Mouse (Mus musculus) B cell, adult 2 months (primary cell): ENCODE results near the gene Dad1.

Experiments
- DNase-seq, 2 experiments: peaks; one replicate each; pipeline ENCODE4 v3.0.0; 2022

Dad1 gene

DNA sequence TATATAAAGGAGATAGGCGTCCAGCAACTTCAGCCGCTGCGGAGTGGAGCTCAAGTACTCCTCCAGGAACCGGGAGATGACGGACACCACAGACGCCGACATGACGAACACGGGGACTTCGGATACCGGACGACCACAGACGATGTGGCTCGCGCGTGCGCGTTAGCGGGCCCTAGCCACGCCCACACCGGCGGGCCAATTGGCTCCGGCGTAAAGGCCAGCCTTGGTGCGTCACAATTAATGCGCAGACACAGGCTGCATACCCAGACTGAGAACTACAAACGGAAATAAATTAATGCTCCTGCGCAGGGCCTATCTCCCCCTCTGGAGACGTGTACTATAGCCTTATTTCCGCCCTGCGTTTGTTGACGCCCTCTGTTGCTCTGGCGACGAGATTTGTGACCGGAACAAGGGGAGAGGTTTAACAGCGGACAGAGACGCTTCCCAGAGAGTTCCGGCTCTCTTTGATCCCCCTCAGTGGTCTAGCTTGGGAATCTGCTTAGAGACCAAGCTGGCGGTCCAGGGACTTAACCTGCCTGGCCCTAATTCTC, at the start of gene Dad1, which contains the start of gene Abhd4:
Dad1 (minus strand) TSS at position 364 of the 551 bp plus-strand sequence.
Abhd4 (plus strand) TSS at position 448 of the 551 bp plus-strand sequence.
- DNase-seq: peak; percentile 99

DNA sequence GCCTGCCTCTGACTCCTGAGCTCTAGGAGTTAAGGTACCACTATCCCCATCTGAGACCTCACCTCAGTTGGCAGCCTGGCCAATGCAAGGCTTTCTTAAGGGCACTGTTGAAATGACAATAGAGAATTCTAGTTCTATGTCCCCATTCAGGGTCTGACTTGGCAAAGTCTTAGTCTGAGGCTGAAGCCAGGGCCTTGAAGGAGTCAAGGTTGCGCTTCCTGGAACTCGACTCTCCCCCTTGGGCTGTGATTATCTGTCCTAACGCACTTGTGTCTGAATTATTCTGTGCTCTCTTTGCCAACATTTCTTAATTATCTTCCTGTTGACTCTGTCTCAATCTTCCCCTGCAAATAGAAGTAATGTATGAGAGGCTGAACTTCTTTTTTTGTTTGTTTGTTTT, 46.8 kb upstream of the Dad1 start:
- DNase-seq: no peak

DNA sequence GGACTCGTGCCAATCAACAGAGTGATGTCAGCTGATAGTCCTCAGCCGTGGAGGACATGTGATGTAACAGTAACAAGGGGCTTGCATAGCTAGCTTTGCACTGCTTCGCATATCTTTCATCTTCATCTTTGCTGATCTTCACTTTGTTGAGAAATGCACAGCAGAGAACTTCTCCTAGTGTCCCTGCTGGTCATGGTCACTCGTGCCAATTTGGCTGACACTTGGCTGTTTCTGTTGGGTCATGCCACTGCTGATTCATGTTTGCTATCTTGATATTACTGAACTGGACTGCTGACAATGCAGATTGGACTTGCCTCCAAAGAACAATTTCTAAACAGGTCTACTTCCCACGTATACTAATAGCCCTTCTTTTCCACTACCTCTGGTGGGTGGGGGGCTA, 46.2 kb upstream of the Dad1 start:
- no peak for DNase-seq

DNA sequence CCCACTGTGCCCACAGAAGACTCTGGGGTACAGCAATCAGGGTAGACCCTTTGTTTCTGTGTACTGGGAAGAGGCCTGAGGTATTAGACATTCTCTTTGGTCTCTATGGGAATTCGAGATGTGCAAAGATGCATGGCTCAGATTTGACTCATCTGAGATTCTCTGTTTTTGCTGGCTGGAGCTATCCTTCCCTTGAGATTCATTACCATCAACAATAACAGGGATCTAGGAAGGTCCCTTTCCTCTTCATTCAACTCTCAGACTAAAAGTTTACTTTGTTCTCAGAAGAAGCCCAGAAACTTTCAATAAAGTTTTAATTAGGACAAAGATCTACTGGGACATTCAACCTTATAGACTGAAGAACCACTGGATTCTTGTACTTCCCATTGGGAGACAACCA, 30.9 kb upstream of the Dad1 start, which contains the start of gene Olfr49:
Olfr49 (minus strand) TSS at position 101 of the 400 bp plus-strand sequence.
- DNase-seq: no peak

DNA sequence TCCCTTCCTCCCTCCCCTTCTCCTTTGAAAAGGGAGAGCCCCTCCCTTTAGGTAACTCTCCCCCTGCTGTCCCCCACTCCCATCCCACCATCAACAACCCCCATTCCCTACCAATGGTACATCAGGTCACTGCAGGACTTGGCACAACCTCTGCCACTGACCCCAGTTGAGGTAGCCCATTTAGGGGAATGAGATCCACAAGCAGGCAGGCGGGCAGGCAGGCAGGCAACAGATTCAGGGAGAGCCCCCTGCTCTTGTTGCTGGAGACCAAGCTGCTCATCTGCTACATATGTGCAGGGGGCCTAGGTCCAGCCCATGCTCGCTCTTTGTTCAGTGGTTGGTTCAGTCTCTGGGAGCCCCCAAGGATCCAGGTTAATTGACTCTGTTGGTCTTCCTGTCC, 22.5 kb upstream of the Dad1 start:
- DNase-seq: no peak

DNA sequence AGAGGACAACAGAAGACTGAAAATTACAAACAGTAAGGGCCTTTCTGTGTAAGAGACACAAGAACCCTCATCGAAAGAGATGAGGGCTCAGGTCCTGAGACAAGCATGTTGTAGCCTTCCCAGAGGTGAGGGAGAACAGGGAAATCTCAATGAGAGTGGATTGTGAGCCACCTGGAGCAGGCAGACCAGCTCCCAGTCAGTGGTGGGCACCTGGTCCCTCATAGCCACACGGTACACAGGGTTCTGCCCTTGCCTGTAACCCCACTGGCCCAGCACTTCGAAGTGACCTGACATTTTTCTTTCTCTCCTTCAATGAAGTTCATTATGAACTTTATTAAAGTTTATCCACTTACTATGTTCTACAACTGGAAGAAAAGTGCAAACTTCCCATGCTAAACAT, 18.8 kb upstream of the Dad1 start:
- DNase-seq: no peak

DNA sequence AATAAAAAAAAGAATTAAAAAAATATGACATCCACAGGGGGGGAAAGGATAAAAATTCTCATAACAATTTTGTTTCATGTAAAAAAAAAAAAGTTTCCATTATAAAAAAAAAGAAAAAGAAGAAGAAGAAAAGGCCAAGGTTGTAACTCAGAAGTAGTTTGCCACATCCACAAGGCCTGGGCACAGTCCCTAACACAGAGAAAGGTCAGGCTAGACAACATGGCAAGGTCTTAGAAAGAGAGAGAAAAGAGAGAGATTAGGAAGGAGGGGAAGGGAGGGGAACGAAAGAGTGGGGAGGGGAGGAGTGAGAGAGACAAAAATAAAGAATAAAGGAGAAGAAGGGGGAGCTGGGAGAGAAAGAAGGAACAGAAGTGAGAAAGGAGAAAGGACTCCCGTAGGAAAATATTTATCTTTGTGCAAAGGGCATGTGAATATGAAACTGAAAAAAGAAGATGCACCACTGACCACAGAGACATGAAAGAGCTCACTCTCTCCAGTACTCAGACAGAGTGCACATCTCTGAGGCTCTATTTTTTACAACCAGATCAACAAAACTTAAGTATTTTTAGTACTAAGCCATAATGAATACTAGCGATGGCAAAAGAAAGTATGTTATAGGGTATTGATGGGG, 18.2 kb upstream of the Dad1 start:
- no peak for DNase-seq

DNA sequence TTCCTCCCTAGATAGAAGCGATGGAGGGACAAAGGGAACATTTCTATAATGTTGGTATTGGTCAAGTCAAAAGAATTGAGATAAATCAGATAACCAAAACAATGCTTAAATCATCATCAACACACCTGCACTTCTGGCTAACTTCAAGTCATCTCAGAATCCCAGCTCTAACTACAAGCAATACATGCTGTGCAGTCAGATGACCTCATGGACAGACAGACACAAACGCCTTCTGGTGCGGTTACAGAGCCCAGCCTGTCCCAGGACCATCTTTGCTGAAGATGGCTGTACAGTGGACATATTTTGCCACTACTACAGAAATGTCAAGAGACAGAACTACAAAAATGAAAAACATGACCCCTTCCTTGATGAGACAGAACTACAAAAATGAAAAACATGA, 16.5 kb upstream of the Dad1 start:
- DNase-seq: no peak

DNA sequence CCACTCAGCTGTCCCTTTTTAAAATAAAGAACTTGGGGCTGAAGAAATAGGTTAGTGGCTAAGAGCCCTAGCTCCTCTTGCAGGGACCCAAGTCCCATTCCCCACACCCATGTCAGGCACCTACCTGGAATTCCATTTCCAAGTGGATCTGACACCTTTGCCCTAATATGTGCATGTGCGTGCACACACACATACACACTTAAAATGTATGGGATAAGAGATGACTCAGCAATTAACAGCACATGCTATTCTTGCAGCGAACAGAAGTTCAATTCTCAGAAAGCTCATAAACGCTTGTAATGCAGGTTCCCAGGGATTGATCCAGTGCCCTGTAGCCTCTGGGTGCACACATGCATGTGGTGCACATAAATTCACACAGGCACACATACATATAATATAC, 15.7 kb upstream of the Dad1 start:
- DNase-seq: no peak

DNA sequence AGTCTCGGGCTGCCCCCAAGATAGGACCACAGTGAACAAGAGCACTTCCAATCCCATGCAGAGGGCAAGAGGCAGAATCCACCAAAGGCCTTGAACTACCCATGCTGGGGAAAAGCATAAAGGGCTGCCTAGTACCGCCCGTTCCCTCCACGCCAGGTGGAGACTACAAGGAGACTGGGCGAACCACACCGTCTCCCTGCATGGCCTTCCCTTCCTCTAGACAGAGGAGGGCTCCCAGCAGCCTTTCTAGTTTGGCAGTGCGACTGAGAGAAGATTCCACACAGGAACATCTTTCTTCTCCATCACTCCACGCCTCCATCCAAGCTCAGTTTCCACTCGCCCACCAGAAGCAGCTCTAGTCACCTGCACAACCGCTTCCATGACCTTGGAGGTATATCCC, 14.1 kb upstream of the Dad1 start:
- DNase-seq: no peak

DNA sequence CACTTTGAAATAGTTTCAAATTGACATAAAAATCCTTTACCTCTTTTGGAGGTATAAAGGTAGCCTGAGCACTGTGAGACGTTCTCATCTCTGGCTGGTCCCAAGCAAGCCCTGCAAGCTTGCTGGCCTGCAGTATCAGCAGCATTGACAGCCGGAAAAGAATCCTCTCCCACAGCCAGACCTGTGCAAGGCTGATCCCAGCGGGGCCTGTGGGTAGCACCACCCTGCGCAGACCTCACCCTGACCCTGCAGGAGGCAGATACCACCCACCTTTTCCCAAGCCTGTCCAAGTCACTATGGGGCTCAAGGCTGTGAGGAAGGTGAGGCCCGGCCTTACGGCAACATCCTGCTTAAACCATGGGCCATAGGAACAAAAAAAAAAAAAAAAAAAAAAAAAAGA, 12.0 kb upstream of the Dad1 start:
- no peak for DNase-seq

DNA sequence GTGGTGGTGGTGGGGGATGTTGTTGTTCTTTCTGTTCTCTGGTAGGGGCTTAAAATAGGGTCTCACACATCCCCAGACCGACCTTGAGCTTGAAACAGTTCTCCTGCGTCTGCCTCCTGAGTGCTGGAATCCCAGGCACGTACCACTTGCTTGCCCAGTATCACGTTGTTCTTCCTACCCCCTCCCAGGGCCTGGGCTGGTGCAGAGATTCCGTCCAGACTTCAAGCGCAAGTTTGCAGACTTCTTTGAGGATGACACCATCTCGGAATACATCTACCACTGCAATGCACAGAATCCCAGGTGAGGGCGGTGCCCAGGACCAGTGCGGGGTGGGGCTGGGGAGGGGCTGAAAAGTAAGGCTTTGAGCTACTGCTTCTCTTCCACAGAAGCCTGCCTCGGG, 11.2 kb upstream of the Dad1 start:
- DNase-seq: no peak

DNA sequence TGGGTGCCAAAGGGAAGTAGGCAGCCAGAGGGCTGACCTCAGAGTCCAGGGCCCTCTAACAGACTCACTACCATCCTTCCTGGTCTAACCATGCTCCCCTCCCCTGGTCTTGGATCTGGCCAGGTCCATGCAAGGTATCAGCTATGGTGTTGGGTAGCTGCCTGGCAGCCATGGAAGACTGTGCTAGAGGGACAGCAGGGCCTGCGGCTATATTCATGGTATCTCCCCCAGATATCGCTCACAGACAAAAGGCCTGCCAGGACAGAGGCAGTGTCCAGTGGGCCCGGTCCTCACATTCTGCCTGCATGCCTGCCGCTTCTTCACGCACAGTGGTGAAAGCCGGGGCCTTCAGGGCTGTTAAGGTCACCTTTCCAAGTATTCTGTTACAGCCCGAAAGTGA, 10.3 kb upstream of the Dad1 start:
- DNase-seq: no peak

DNA sequence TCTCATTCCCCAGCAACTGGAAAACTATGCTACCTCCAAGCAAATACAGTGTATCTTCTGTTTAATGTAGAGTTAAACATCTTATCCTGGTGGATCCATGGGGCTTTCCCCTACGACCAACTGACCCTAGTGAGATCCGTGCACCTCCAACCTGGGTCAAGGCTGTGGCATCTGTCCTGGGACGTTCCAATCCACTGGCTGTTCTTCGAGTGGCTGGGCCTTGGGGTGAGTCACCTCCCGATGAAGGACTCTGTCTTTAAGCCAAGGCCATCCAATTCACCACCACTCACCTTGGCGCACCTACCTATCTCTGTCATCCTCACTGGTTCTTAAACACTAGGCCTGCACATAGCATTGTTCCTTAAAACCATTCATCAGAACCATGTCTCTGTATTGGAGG, 9.2 kb upstream of the Dad1 start:
- no peak for DNase-seq

DNA sequence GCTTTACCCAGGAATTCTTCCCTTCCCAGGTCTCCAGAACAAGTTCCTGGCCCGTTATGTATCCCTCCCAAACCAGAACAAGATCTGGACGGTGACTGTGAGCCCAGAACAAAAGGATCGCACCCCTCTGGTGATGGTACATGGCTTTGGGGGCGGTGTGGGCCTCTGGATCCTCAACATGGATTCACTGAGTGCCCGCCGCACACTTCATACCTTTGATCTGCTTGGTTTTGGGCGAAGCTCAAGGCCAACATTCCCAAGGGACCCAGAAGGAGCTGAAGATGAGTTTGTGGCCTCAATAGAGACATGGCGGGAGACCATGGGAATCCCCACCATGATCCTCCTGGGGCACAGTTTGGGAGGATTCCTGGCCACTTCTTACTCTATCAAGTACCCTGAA, 8.7 kb upstream of the Dad1 start:
- no peak for DNase-seq

DNA sequence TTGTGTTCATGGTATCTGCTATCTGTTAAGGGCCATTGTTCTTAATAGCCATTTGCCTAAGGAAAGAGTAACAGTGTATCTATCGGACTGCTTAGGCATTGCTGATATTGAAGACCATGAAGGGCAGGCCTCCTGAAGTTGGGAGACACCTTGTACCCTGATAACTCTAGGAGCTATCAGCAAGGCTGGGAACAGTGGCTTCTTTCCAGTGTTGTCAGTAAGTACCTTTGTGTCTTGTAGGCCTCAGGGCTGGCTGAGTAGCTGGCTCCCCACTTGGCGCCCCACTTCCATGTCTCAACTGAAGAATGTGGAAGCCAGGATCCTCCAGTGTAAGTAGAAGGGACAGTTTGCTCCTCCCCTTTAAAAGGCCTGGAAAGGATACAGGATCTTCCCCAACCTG, 7.5 kb upstream of the Dad1 start:
- DNase-seq: no peak

DNA sequence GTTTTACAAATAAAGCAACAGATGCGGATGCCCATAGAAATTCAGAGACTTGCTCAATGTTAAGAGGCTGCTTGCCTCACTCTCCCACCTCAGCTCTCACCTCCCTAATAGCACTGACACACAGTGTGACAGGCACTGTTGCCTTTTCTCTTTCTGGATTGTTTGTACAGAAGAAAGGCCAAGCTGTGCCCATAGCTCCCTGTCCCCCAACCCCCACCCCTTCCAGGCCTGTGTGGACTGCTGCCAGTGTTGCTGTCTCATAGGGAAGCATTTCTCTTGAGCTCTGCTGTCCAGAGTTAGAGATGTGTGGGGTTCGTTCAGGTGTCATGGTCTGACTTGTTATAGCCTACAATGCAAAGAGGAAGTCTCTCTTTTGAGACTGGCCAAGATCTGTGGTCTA, 6.3 kb upstream of the Dad1 start:
- DNase-seq: no peak

DNA sequence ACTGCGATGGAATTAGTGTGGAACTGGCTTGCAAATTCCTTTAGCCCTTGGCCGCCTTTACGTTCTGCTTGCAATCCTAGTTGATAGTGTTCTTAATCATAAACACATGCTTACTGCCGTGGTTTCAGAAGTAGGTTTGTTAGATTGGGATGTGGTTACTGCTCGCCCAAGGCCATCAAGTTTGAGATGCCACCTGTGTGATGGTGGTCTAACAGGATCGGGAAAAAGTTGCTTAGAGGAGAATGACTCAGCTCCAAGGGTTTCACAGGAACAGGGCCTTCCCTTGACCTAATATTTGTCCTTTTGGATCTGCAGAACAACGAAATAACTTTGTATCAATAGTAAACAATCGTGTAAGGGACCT, 5.8 kb upstream of the Dad1 start:
- no peak for DNase-seq

DNA sequence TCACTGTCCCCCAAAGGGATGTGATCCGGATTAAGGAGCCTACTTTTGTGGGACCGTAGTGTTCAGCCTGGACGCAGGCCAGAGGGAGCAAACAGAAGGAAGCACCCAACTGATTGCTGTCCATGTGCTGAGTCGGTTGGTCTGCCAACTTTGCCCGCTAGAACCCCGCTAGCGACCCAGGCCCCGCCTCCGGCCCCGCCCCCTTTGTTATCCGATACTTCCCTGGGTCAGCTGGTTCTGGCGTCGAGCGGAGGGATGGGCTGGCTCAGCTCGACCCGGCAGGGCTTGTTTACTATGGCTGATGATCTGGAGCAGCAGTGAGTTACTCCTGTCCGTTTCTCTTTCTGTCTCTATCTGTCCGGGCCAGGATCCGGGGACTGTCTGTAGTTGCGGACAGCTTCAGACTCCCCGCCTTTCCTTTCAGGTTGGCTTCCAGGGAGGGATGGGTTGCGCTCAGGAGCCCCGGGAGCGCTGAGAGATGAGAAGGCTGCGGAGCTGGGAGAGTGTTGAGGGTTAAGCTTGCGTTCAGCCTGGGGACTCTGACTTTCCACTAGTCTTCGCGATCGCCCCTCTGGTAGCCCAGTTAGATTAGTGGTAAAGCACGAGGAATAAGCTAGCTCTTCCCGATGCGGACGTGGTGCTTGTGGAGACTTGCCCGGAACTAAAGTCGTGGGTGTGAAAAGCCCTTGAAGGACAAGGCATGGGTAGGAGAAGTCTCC, 5.3 kb upstream of the Dad1 start:
- peak; percentile 84 to 85 for DNase-seq

DNA sequence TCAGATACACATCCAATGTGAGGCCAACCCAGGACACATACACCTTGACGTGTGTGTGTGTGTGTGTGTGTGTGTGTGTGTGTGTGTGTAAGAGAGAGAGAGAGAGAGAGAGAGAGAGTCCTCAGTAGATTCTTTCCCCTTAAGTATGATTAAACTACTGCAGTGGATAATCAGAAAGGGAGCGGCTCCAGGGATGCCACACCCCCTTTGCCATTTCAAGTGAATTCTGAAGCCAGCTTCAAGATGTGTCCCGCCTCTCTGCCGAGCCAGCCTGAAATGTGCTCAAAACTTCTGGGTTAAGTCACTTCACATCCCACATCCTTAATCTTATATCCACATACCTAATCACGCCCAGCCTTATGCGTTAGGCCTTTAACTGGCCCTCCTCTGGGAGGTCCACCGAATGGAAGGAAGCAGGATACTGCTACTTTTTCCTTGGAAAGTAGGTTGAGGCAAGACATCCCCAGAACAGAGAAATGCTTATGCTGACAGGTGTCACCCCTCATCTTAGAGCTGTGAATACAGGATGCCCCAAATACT, 4.3 kb upstream of the Dad1 start:
- DNase-seq: no peak

DNA sequence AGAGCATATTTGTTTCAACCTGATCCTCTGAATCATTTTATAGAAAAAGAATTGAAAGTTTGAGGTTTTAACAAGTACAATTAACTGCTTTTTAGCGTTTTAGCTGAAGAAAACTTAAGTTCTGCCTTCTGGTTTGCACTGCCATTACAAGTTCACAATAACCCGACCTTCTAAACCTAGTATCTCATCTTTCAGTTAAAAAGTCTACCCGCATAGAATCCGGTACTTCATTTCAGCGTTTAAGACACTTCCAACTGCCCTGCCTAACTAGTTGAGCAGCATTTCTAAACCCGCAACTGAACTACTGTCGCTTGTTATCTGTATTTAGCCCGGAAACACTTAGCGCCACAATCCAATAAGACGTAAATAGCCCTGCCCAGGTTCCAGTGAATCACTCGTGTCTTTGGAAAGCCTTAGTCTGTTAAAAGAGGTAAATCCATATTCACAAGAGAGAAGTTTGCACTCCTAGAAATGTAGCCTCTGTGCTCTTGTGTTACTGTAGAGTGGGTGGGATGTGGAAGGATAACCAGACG, 832 bp upstream of the Dad1 start:
- DNase-seq: no peak

DNA sequence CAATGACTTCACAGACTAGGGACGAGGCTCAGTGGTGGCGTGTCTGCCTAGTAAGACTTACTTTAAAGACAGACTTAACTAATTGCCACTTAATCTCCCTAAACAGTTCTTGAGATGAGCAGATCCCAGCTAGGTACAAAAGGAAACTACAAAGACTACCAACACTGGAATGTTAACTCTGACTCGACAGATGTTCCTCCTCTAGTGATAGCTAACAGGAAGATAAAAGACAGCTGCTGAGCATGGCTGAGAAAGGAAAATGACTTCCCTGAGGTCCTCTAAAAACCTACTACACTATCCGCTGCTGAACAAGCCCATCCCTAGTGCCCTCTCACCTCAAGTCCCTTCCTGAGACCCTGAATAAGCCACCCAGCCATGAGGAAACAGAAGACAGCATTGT, 3.8 kb downstream of the Dad1 start:
- DNase-seq: no peak

DNA sequence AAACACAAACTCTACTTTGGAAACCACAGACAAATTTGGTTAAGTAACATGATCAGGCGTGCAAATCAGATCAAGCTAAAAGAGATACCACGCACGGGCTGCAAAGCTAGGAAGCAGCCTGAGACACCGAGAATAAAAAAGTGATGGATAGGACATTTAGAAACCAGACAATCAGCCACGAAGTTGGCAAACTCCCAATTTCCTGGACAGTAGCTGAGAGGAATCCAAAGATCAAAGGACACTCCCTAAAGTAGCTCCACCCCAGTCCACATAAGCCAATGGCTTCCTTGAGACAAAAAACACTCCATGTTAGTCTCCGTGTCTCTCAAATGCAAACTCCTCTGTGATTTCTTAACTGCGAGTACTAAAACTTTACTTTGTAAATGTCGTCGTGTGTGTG, 4.6 kb downstream of the Dad1 start:
- no peak for DNase-seq

DNA sequence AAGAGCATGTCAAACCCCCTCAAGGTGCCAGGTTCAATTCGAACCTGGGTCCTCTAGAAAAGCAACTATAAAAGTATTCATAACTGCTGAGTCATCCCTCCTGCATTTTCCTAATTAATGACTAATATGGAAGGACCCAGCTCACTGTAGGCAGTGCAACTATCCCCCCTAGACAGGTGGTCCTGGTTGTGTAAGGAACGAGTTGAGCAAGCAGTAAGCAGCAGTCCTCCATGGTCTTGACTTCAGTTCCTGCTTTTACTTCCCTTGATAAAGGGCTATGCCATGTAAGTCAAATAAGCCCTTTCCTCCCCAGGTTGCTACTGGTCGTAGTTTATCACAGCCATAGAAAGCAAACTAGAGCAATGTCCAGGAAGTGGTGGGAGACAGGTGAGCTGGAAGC, 7.7 kb downstream of the Dad1 start:
- DNase-seq: no peak
